12 mouse cellular contexts compared by ENCODE assay signal in the genomic region with DNA sequence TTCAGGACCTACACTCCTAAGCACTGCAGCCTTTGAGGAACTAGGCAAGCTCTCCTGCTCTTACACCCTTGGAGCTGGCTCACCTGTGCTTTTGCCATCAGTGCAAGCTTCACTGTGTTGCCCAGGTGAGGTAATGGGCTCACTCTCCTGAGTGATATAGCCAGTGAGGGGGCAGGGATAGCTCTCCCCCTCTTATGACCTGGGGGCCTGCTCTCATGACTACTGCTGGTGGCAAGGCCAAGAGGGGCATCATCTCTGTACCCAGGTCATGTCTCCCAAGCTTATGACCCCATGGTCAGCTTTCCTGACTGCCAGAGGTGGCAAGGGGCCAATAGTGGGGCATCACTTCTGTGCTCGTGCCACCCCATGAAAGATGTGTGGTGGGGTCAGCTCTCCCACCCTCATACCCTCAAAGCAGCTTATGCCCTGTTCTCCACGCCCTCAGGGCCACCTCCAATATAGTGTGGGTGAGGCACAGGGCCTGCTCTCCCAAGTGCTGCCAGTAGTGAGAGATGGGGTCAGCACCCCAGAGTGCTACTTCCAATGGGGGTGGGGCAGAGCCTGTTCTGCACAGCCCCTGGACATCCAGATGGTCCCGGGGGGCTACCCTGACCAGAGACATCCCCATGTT.
DNase-seq lines count a peak whose midpoint lies in the region; ATAC-seq and TF ChIP-seq lines count a peak whose summit lies in the region.
"Had no signal": no experiment of that assay in that cellular context is flagged by ENCODE, and none has a peak within 500 bp of the region (broad histone marks: within the 10 kb centered on the region; RNA-seq: fewer than 3 reads in every experiment).

No protein-coding gene starts in this region.

- H3K27me3 ChIP-seq in forebrain, embryonic 11.5 days (ENCODE audit: control insufficient read depth, insufficient read depth, low read length), result no peaks in the 10 kb centered on the region
- no peaks in the 10 kb centered on the region for H3K27me3 ChIP-seq in forebrain, embryonic 16.5 days (replicated peaks; ENCODE audit: control insufficient read depth, insufficient read depth, low read length)
- H3K27me3 ChIP-seq in lung, embryonic 14.5 days (ENCODE audit: insufficient read depth, low read length), result no peaks in the 10 kb centered on the region
- H3K27me3 ChIP-seq in embryonic facial prominence, embryonic 15.5 days, result no peaks in the 10 kb centered on the region
- no peaks in the 10 kb centered on the region for H3K27me3 ChIP-seq in midbrain, embryonic 12.5 days
- H3K27me3 ChIP-seq: heart, embryonic 13.5 days had no signal

- no peak for DNase-seq in forebrain, embryonic 11.5 days (ENCODE audit: low spot score)
- no peak for DNase-seq in lung, embryonic 14.5 days
- DNase-seq in lung, postnatal 36 days, result no peak
- DNase-seq in layer of hippocampus, adult 8-10 months (ENCODE audit: low spot score in 2 of 2), result no peak
- no peak for DNase-seq in adrenal gland, adult (ENCODE audit: inconsistent age in 2 of 2, low spot score in 1 of 2)
- DNase-seq: kidney, adult 2 months had no signal

- no peak overlapping the region for H3K4me2 ChIP-seq in forebrain, embryonic 11.5 days (ENCODE audit: low read depth, low read length, severe bottlenecking)
- no peak overlapping the region for H3K4me2 ChIP-seq in forebrain, embryonic 16.5 days (ENCODE audit: low read length)
- H3K4me2 ChIP-seq in lung, embryonic 14.5 days, result no peak overlapping the region
- H3K4me2 ChIP-seq in embryonic facial prominence, embryonic 15.5 days (replicated peaks), result no peak overlapping the region
- no peak overlapping the region for H3K4me2 ChIP-seq in midbrain, embryonic 12.5 days (replicated peaks)
- H3K4me2 ChIP-seq: heart, embryonic 13.5 days had no signal

- H3K9me3 ChIP-seq in forebrain, embryonic 11.5 days (ENCODE audit: control insufficient read depth, low read length), result no peaks in the 10 kb centered on the region
- H3K9me3 ChIP-seq in forebrain, embryonic 16.5 days (ENCODE audit: control insufficient read depth, low read length), result no peaks in the 10 kb centered on the region
- no peaks in the 10 kb centered on the region for H3K9me3 ChIP-seq in lung, embryonic 14.5 days (ENCODE audit: low read depth, low read length)
- no peaks in the 10 kb centered on the region for H3K9me3 ChIP-seq in embryonic facial prominence, embryonic 15.5 days (replicated peaks)
- H3K9me3 ChIP-seq in midbrain, embryonic 12.5 days, result no peaks in the 10 kb centered on the region
- H3K9me3 ChIP-seq: heart, embryonic 13.5 days had no signal

- H3K4me1 ChIP-seq in forebrain, embryonic 11.5 days (replicated peaks; ENCODE audit: control insufficient read depth, insufficient read depth, low read length), result no peaks in the 10 kb centered on the region
- no peaks in the 10 kb centered on the region for H3K4me1 ChIP-seq in forebrain, embryonic 16.5 days (replicated peaks; ENCODE audit: control insufficient read depth, insufficient read depth, low read length)
- H3K4me1 ChIP-seq in lung, embryonic 14.5 days (ENCODE audit: insufficient read depth), result no peaks in the 10 kb centered on the region
- no peaks in the 10 kb centered on the region for H3K4me1 ChIP-seq in embryonic facial prominence, embryonic 15.5 days
- H3K4me1 ChIP-seq in midbrain, embryonic 12.5 days, result no peaks in the 10 kb centered on the region
- H3K4me1 ChIP-seq: heart, embryonic 13.5 days had no signal

- peak; percentile 42; the same call in 1 of the 2 replicates for ATAC-seq in forebrain, embryonic 11.5 days (replicated peaks; ENCODE audit: low FRiP score)
- ATAC-seq in forebrain, embryonic 16.5 days, result no peak
- ATAC-seq in lung, embryonic 14.5 days (ENCODE audit: insufficient read depth), result peak; percentile 44; the same call in 1 of the 2 replicates
- ATAC-seq in embryonic facial prominence, embryonic 15.5 days (ENCODE audit: insufficient number of reproducible peaks, low FRiP score, low TSS enrichment, low read depth), result 0 out of 2 replicates have a peak, but pooled peaks have one; percentile 43
- peak; percentile 44 for ATAC-seq in midbrain, embryonic 12.5 days (ENCODE audit: low FRiP score, low read depth)
- ATAC-seq: activated CD4-positive, CD25-positive, alpha-beta regulatory T cell, adult 4 months had no signal

- TF ChIP-seq CTCF in lung, embryonic 14.5 days (IDR thresholded peaks at IDR 0.05; ENCODE audit: low read depth), result no peak

- H3K4me3 ChIP-seq in forebrain, embryonic 11.5 days (ENCODE audit: low read depth, low read length), result no peak overlapping the region
- no peak overlapping the region for H3K4me3 ChIP-seq in forebrain, embryonic 16.5 days (replicated peaks; ENCODE audit: low read length)
- no peak overlapping the region for H3K4me3 ChIP-seq in lung, embryonic 14.5 days (ENCODE audit: low read depth, low read length)
- H3K4me3 ChIP-seq in embryonic facial prominence, embryonic 15.5 days (replicated peaks), result no peak overlapping the region
- no peak overlapping the region for H3K4me3 ChIP-seq in midbrain, embryonic 12.5 days
- H3K4me3 ChIP-seq: heart, embryonic 13.5 days; left cerebral cortex, adult 2 months had no signal

- 82% methylated on average over 3 of the region's 3 CpGs for WGBS in forebrain, embryonic 11.5 days
- 78% methylated on average over 3 of the region's 3 CpGs for WGBS in forebrain, embryonic 16.5 days
- 76% methylated on average over 3 of the region's 3 CpGs for WGBS in lung, embryonic 14.5 days
- 81% methylated on average over 3 of the region's 3 CpGs for WGBS in embryonic facial prominence, embryonic 15.5 days
- WGBS in midbrain, embryonic 12.5 days, result 80% methylated on average over 3 of the region's 3 CpGs

- no peak overlapping the region for H3K9ac ChIP-seq in forebrain, embryonic 11.5 days (ENCODE audit: low read length)
- H3K9ac ChIP-seq in forebrain, embryonic 16.5 days (replicated peaks; ENCODE audit: low read depth, low read length), result no peak overlapping the region
- no peak overlapping the region for H3K9ac ChIP-seq in lung, embryonic 14.5 days
- no peak overlapping the region for H3K9ac ChIP-seq in embryonic facial prominence, embryonic 15.5 days
- H3K9ac ChIP-seq in midbrain, embryonic 12.5 days (replicated peaks), result no peak overlapping the region
- H3K9ac ChIP-seq: heart, embryonic 13.5 days had no signal

- no peak overlapping the region for H3K27ac ChIP-seq in forebrain, embryonic 11.5 days (ENCODE audit: low read depth, low read length)
- H3K27ac ChIP-seq in forebrain, embryonic 16.5 days (ENCODE audit: low read length), result no peak overlapping the region
- H3K27ac ChIP-seq in lung, embryonic 14.5 days (ENCODE audit: low read depth), result no peak overlapping the region
- no peak overlapping the region for H3K27ac ChIP-seq in embryonic facial prominence, embryonic 15.5 days (replicated peaks)
- no peak overlapping the region for H3K27ac ChIP-seq in midbrain, embryonic 12.5 days (replicated peaks)
- H3K27ac ChIP-seq: heart, embryonic 13.5 days; left cerebral cortex, adult 2 months had no signal

- H3K36me3 ChIP-seq in forebrain, embryonic 11.5 days (ENCODE audit: control insufficient read depth, insufficient read depth, low read length), result no peaks in the 10 kb centered on the region
- no peaks in the 10 kb centered on the region for H3K36me3 ChIP-seq in forebrain, embryonic 16.5 days (ENCODE audit: control insufficient read depth, insufficient read depth)
- no peaks in the 10 kb centered on the region for H3K36me3 ChIP-seq in lung, embryonic 14.5 days (ENCODE audit: insufficient read depth)
- H3K36me3 ChIP-seq in embryonic facial prominence, embryonic 15.5 days, result no peaks in the 10 kb centered on the region
- no peaks in the 10 kb centered on the region for H3K36me3 ChIP-seq in midbrain, embryonic 12.5 days
- H3K36me3 ChIP-seq: heart, embryonic 13.5 days had no signal
